Mouse (Mus musculus): ENCODE results near the gene Taok2. TPM values are rescaled to one million over a fixed set of nuclear protein-coding genes. Genes with fewer than 3 reads are reported as not detected.

Gene Taok2
- polyA plus RNA-seq, 1 experiment from 2014 or later: 40.1 TPM

Other genes with a start within 250 kb of the Taok2 start
- 40.4 and 47.6 TPM in 2 replicates for gene Sgf29, start 235.4 kb downstream of the Taok2 start, polyA plus RNA-seq (2015; fragmentation: Nextera tagmentation; extraction: Ambion mirVana)
- 11.9 and 13.0 TPM in 2 replicates for gene Sult1a1, start 208.3 kb downstream of the Taok2 start, polyA plus RNA-seq (2015; fragmentation: Nextera tagmentation; extraction: Ambion mirVana)
- gene Bola2, start 189.3 kb downstream of the Taok2 start, polyA plus RNA-seq (2015; fragmentation: Nextera tagmentation; extraction: Ambion mirVana): 93.0 and 107 TPM in 2 replicates
- 9.0 and 9.5 TPM in 2 replicates for gene Slx1b, start 188.9 kb downstream of the Taok2 start, polyA plus RNA-seq (2015; fragmentation: Nextera tagmentation; extraction: Ambion mirVana)
- 45.8 and 55.5 TPM in 2 replicates for gene Coro1a, start 176.9 kb downstream of the Taok2 start, polyA plus RNA-seq (2015; fragmentation: Nextera tagmentation; extraction: Ambion mirVana)
- gene Mapk3, start 125.1 kb downstream of the Taok2 start, polyA plus RNA-seq (2015; fragmentation: Nextera tagmentation; extraction: Ambion mirVana): 94.8 and 109 TPM in 2 replicates
- gene Gdpd3, start 118.4 kb downstream of the Taok2 start, polyA plus RNA-seq (2015; fragmentation: Nextera tagmentation; extraction: Ambion mirVana): 11.1 and 15.4 TPM in 2 replicates
- 60.6 and 65.9 TPM in 2 replicates for gene Ypel3, start 107.7 kb downstream of the Taok2 start, polyA plus RNA-seq (2015; fragmentation: Nextera tagmentation; extraction: Ambion mirVana)
- gene Tbx6, start 103.2 kb downstream of the Taok2 start, polyA plus RNA-seq (2015; fragmentation: Nextera tagmentation; extraction: Ambion mirVana): 0.27 and 0.47 TPM in 2 replicates
- 180 and 192 TPM in 2 replicates for gene Ppp4c, start 92.2 kb downstream of the Taok2 start, polyA plus RNA-seq (2015; fragmentation: Nextera tagmentation; extraction: Ambion mirVana)
- 1.1 and 1.3 TPM in 2 replicates for gene Fam57b, start 87.0 kb downstream of the Taok2 start, polyA plus RNA-seq (2015; fragmentation: Nextera tagmentation; extraction: Ambion mirVana)
- gene 4930451I11Rik, start 53.1 kb downstream of the Taok2 start, polyA plus RNA-seq (2015; fragmentation: Nextera tagmentation; extraction: Ambion mirVana): not detected in 2 replicates
- 0.89 TPM in 1 of 2 replicates, not detected in the other for gene Doc2a, start 37.3 kb downstream of the Taok2 start, polyA plus RNA-seq (2015; fragmentation: Nextera tagmentation; extraction: Ambion mirVana)
- gene Hirip3, start 22.7 kb downstream of the Taok2 start, polyA plus RNA-seq (2015; fragmentation: Nextera tagmentation; extraction: Ambion mirVana): 22.9 and 24.4 TPM in 2 replicates
- gene Ino80e, start 22.3 kb downstream of the Taok2 start, polyA plus RNA-seq (2015; fragmentation: Nextera tagmentation; extraction: Ambion mirVana): 62.2 and 64.8 TPM in 2 replicates
- 30.2 and 34.1 TPM in 2 replicates for gene Tmem219, start 38.2 kb upstream of the Taok2 start, polyA plus RNA-seq (2015; fragmentation: Nextera tagmentation; extraction: Ambion mirVana)
- 11.3 and 12.8 TPM in 2 replicates for gene Kctd13, start 44.2 kb upstream of the Taok2 start, polyA plus RNA-seq (2015; fragmentation: Nextera tagmentation; extraction: Ambion mirVana)
- 0.18 and 0.45 TPM in 2 replicates for gene Asphd1, start 64.9 kb upstream of the Taok2 start, polyA plus RNA-seq (2015; fragmentation: Nextera tagmentation; extraction: Ambion mirVana)
- 1.3 and 1.9 TPM in 2 replicates for gene Sez6l2, start 65.9 kb upstream of the Taok2 start, polyA plus RNA-seq (2015; fragmentation: Nextera tagmentation; extraction: Ambion mirVana)
- gene Cdipt, start 91.2 kb upstream of the Taok2 start, polyA plus RNA-seq (2015; fragmentation: Nextera tagmentation; extraction: Ambion mirVana): 110 and 125 TPM in 2 replicates
- 1.5 and 2.1 TPM in 2 replicates for gene Cdiptos, start 91.4 kb upstream of the Taok2 start, polyA plus RNA-seq (2015; fragmentation: Nextera tagmentation; extraction: Ambion mirVana)
- gene Mvp, start 129.9 kb upstream of the Taok2 start, polyA plus RNA-seq (2015; fragmentation: Nextera tagmentation; extraction: Ambion mirVana): 28.0 and 28.3 TPM in 2 replicates
- gene Pagr1b, start 131.8 kb upstream of the Taok2 start, polyA plus RNA-seq (2015; fragmentation: Nextera tagmentation; extraction: Ambion mirVana): 0.36 TPM in 1 of 2 replicates, not detected in the other
- gene Pagr1a, start 132.6 kb upstream of the Taok2 start, polyA plus RNA-seq (2015; fragmentation: Nextera tagmentation; extraction: Ambion mirVana): 43.5 and 56.6 TPM in 2 replicates
- gene Gm42742, start 136.4 kb upstream of the Taok2 start, polyA plus RNA-seq (2015; fragmentation: Nextera tagmentation; extraction: Ambion mirVana): 31.1 and 39.0 TPM in 2 replicates
- 8.5 and 9.6 TPM in 2 replicates for gene Prrt2, start 136.5 kb upstream of the Taok2 start, polyA plus RNA-seq (2015; fragmentation: Nextera tagmentation; extraction: Ambion mirVana)
- gene Maz, start 142.3 kb upstream of the Taok2 start, polyA plus RNA-seq (2015; fragmentation: Nextera tagmentation; extraction: Ambion mirVana): 23.2 and 27.9 TPM in 2 replicates
- gene Kif22, start 157.8 kb upstream of the Taok2 start, polyA plus RNA-seq (2015; fragmentation: Nextera tagmentation; extraction: Ambion mirVana): 91.5 and 92.2 TPM in 2 replicates
- gene Zg16, start 202.6 kb upstream of the Taok2 start, polyA plus RNA-seq (2015; fragmentation: Nextera tagmentation; extraction: Ambion mirVana): 29.5 and 61.7 TPM in 2 replicates
- gene AI467606, start 206.7 kb upstream of the Taok2 start, polyA plus RNA-seq (2015; fragmentation: Nextera tagmentation; extraction: Ambion mirVana): 6.6 and 7.5 TPM in 2 replicates
- 4.7 and 4.8 TPM in 2 replicates for gene Qprt, start 237.5 kb upstream of the Taok2 start, polyA plus RNA-seq (2015; fragmentation: Nextera tagmentation; extraction: Ambion mirVana)

Data from stomach, embryonic 16.5 days (tissue).